Mouse (Mus musculus) CH12F3 (cell line): Measurements from ENCODE around the gene Tespa1.
"Not testable (repeated sequence)": the region's sequence is repeated elsewhere in the genome, so short reads cannot be mapped to it uniquely, and the experiment has no call there.

Source experiments
- in situ Hi-C: fragments of 300-500 bp; cut with MboI; formaldehyde crosslinking; loops from 2 replicates; pipeline ENCODE4 v1.14.3; 2020; ENCODE audit warnings: low sequenced_read_pairs

Tespa1 gene

GRCm38 (mm10) chr10:130322637-130323036, at the start of gene Tespa1:
Gene Tespa1 (plus strand): TSS chr10:130322870.
- in situ Hi-C loops: no loop called here

- in situ Hi-C loops: no loop called here
Observed at GRCm38 (mm10) chr10:130275759-130276158, 46.9 kb upstream of the Tespa1 start.

- in situ Hi-C loops: no loop called here
Observed at GRCm38 (mm10) chr10:130276496-130276895, 46.2 kb upstream of the Tespa1 start.

GRCm38 (mm10) chr10:130280066-130280465, 42.6 kb upstream of the Tespa1 start, which contains the start of gene Neurod4:
Gene Neurod4 (minus strand): TSS chr10:130280240.
- in situ Hi-C loops: no loop called here

- in situ Hi-C loops: no loop called here
Observed at GRCm38 (mm10) chr10:130281982-130282449, 40.7 kb upstream of the Tespa1 start.

GRCm38 (mm10) chr10:130287201-130287600, 35.5 kb upstream of the Tespa1 start:
- in situ Hi-C loops: no loop called here

- in situ Hi-C loops: no loop called here
Observed at GRCm38 (mm10) chr10:130288007-130288406, 34.7 kb upstream of the Tespa1 start.

- in situ Hi-C loops: no loop called here
Observed at GRCm38 (mm10) chr10:130293741-130294408, 28.8 kb upstream of the Tespa1 start.

- in situ Hi-C loops: loop anchor here (5.0 kb wide), 1 partner anchor 66 kb away; no protein-coding TSS in a partner anchor
Observed at GRCm38 (mm10) chr10:130298748-130299147, 23.9 kb upstream of the Tespa1 start.

- in situ Hi-C loops: not testable (repeated sequence)
Observed at GRCm38 (mm10) chr10:130304138-130304537, 18.5 kb upstream of the Tespa1 start.

GRCm38 (mm10) chr10:130311534-130312227, 11.0 kb upstream of the Tespa1 start:
- in situ Hi-C loops: no loop called here

- in situ Hi-C loops: no loop called here
Observed at GRCm38 (mm10) chr10:130313531-130313930, 9.1 kb upstream of the Tespa1 start.

GRCm38 (mm10) chr10:130314110-130314829, 8.4 kb upstream of the Tespa1 start:
- in situ Hi-C loops: no loop called here

GRCm38 (mm10) chr10:130315846-130316245, 6.8 kb upstream of the Tespa1 start:
- in situ Hi-C loops: no loop called here

- in situ Hi-C loops: no loop called here
Observed at GRCm38 (mm10) chr10:130318720-130319119, 4.0 kb upstream of the Tespa1 start.

- in situ Hi-C loops: no loop called here
Observed at GRCm38 (mm10) chr10:130320715-130321114, 2.0 kb upstream of the Tespa1 start.

GRCm38 (mm10) chr10:130322062-130322461, 608 bp upstream of the Tespa1 start:
- in situ Hi-C loops: no loop called here

GRCm38 (mm10) chr10:130324243-130324642, 1.6 kb downstream of the Tespa1 start:
- in situ Hi-C loops: no loop called here

- in situ Hi-C loops: no loop called here
Observed at GRCm38 (mm10) chr10:130330711-130331110, 8.0 kb downstream of the Tespa1 start.

- in situ Hi-C loops: no loop called here
Observed at GRCm38 (mm10) chr10:130336385-130336784, 13.7 kb downstream of the Tespa1 start.

GRCm38 (mm10) chr10:130337581-130337980, 14.9 kb downstream of the Tespa1 start:
- in situ Hi-C loops: no loop called here
